Mouse (Mus musculus) intestine, postnatal 0 days (tissue): ENCODE data around the gene Vmn1r65. TPM values are rescaled to one million over a fixed set of nuclear protein-coding genes. Genes with fewer than 3 reads are reported as not detected.
"Not testable (repeated sequence)": the region's sequence is repeated elsewhere in the genome, so short reads cannot be mapped to it uniquely, and the experiment has no call there.

Experiments used
- ATAC-seq: fragments of 200-750 bp; cut with Nextera tagmentation; 2 replicates; pipeline ENCODE4 v1.8.0; 2017; ENCODE audit warnings: mild to moderate bottlenecking, moderate TSS enrichment, moderate library complexity
- H3K27ac ChIP-seq: fragments of 300-500 bp; sonication (generic); 2 replicates; pipeline ENCODE4 v1.5.1; 2014; ENCODE audit warnings: mild to moderate bottlenecking, low read depth, low read length, moderate library complexity
- H3K27me3 ChIP-seq: fragments of 300-500 bp; sonication (generic); replicated peaks from 2 replicates; pipeline ENCODE4 v1.6.1; 2014; ENCODE audit warnings: low read length, mixed read lengths; ENCODE audit not compliant: control insufficient read depth, insufficient read depth
- H3K36me3 ChIP-seq: fragments of 300-500 bp; sonication (generic); 2 replicates; pipeline ENCODE4 v1.6.1; 2014; ENCODE audit warnings: mild to moderate bottlenecking, moderate library complexity; ENCODE audit not compliant: control insufficient read depth, insufficient read depth
- H3K4me1 ChIP-seq: fragments of 300-500 bp; sonication (generic); replicated peaks from 2 replicates; pipeline ENCODE4 v1.6.1; 2014; ENCODE audit warnings: antibody characterized with exemption, low read length, mixed read lengths; ENCODE audit not compliant: control insufficient read depth, insufficient read depth
- H3K4me2 ChIP-seq: fragments of 300-500 bp; sonication (generic); replicated peaks from 2 replicates; pipeline ENCODE4 v1.6.1; 2014; ENCODE audit warnings: low read depth, mild to moderate bottlenecking, moderate library complexity
- H3K4me3 ChIP-seq: fragments of 300-500 bp; sonication (generic); 2 replicates; pipeline ENCODE4 v1.5.1; 2014; ENCODE audit warnings: low read depth, low read length
- H3K9ac ChIP-seq: fragments of 300-500 bp; sonication (generic); 2 replicates; pipeline ENCODE4 v1.6.1; 2014; ENCODE audit warnings: mild to moderate bottlenecking, low read depth, low read length
- H3K9me3 ChIP-seq: fragments of 300-500 bp; sonication (generic); 2 replicates; pipeline ENCODE4 v1.6.1; 2016; ENCODE audit warnings: mixed run types; ENCODE audit not compliant: control insufficient read depth
- CTCF ChIP-seq: sonication (generic); IDR thresholded peaks from 2 replicates; pipeline ENCODE4 v1.5.1; 2016; ENCODE audit warnings: low read depth, mild to moderate bottlenecking, control low read depth, antibody characterized with exemption, moderate library complexity
- WGBS: fragments of 180-500 bp; shearing (Covaris S2); extraction: QIAGEN DNeasy Blood & Tissue Kit; methylation state at CpG from one replicate; pipeline ENCODE4 v1.1.7; 2014; 5-methylcytosine and 5-hydroxymethylcytosine counted together
- polyA plus RNA-seq: library from polyadenylated mRNA; unstranded; fragments of >200 nt; fragmentation: Nextera tagmentation; extraction: Ambion mirVana; gene quantifications from 2 replicates; pipeline ENCODE4 v1.2.1, GENCODE M21; 2015

Vmn1r65 gene
- not detected in 2 replicates for polyA plus RNA-seq

- Histone ChIP-seq H3K9ac (no peak within 1 kb of the TSS), H3K9me3 (0 out of 2 replicates have a peak, but pooled peaks cover 5% of the 10 kb centered on the region), H3K36me3 (no peaks in the 10 kb centered on the region), H3K27ac (no peak within 1 kb of the TSS), H3K4me1 (no peaks in the 10 kb centered on the region), H3K4me3 (no peak within 1 kb of the TSS), H3K27me3 (no peaks in the 10 kb centered on the region), H3K4me2 (no peak within 1 kb of the TSS)
- TF ChIP-seq CTCF, result no peak
- no peak for ATAC-seq
- 85% methylated on average over 1 of the region's 1 CpGs for WGBS
Measured at GRCm38 (mm10) chr7:6010910-6011309, at the start of gene Vmn1r65. Vmn1r65 (minus strand) TSS chr7:6011010.

GRCm38 (mm10) chr7:6044861-6045260 is 34.1 kb upstream of the Vmn1r65 start, which contains the start of gene Nlrp4c:
Nlrp4c (plus strand) TSS chr7:6045161.
- no peak for ATAC-seq
- Histone ChIP-seq H3K36me3 (no peaks in the 10 kb centered on the region), H3K27me3 (no peaks in the 10 kb centered on the region), H3K4me3 (no peak within 1 kb of the TSS), H3K4me2 (no peak within 1 kb of the TSS), H3K4me1 (no peaks in the 10 kb centered on the region), H3K27ac (no peak within 1 kb of the TSS), H3K9me3 (0 out of 2 replicates have a peak, but pooled peaks cover 5% of the 10 kb centered on the region), H3K9ac (no peak within 1 kb of the TSS)
- TF ChIP-seq CTCF, result no peak
- WGBS, result 87% methylated on average over 11 of the region's 11 CpGs

GRCm38 (mm10) chr7:5982426-5982825 is 28.4 kb downstream of the Vmn1r65 start:
- not testable (repeated sequence) for H3K9me3 ChIP-seq, H3K4me2 ChIP-seq, H3K4me3 ChIP-seq, H3K27me3 ChIP-seq, H3K4me1 ChIP-seq, ATAC-seq, H3K27ac ChIP-seq, H3K36me3 ChIP-seq, H3K9ac ChIP-seq
- 83% methylated on average over 4 of the region's 4 CpGs for WGBS

GRCm38 (mm10) chr7:5972546-5972945 is 38.3 kb downstream of the Vmn1r65 start:
- not testable (repeated sequence) for H3K4me3 ChIP-seq, ATAC-seq, H3K36me3 ChIP-seq, H3K4me1 ChIP-seq, H3K9me3 ChIP-seq, H3K9ac ChIP-seq, H3K4me2 ChIP-seq, H3K27me3 ChIP-seq, H3K27ac ChIP-seq
- WGBS, result 61% methylated on average over 2 of the region's 2 CpGs

Other genes with a start within 250 kb of the Vmn1r65 start
- not detected in 2 replicates for gene Vmn1r63, start 205.6 kb downstream of the Vmn1r65 start, polyA plus RNA-seq
- not detected in 2 replicates for gene Vmn1r64, start 126.5 kb downstream of the Vmn1r65 start, polyA plus RNA-seq
- not detected in 2 replicates for gene Nlrp4c, start 34.2 kb upstream of the Vmn1r65 start, polyA plus RNA-seq
- 42.2 and 46.5 TPM in 2 replicates for gene Zfp787, start 145.0 kb upstream of the Vmn1r65 start, polyA plus RNA-seq
- gene Zfp444, start 161.2 kb upstream of the Vmn1r65 start, polyA plus RNA-seq, result 18.5 and 18.7 TPM in 2 replicates
- not detected in 2 replicates for gene Galp, start 186.1 kb upstream of the Vmn1r65 start, polyA plus RNA-seq
- not detected in 2 replicates for gene Zscan5b, start 211.3 kb upstream of the Vmn1r65 start, polyA plus RNA-seq
- not detected in 2 replicates for gene Epp13, start 241.7 kb upstream of the Vmn1r65 start, polyA plus RNA-seq